Mouse (Mus musculus) megakaryocyte, embryonic 14.5 days (primary cell): Measurements from ENCODE around the gene Trmt1.

ENCODE experiments used
- FLI1 ChIP-seq: IDR thresholded peaks from 2 replicates; pipeline ENCODE4 v1.6.1; 2012; ENCODE audit warnings: low read length, inconsistent platforms, mixed read lengths
- GATA1 ChIP-seq: IDR thresholded peaks from 3 replicates; pipeline ENCODE4 v1.6.1; 2012; ENCODE audit warnings: mixed read lengths, low read length, inconsistent platforms, borderline replicate concordance

- TF ChIP-seq GATA1, result no peak
- TF ChIP-seq FLI1, result no peak
Observed at GRCm38 (mm10) chr8:84686191-84687002, at the start of gene Trmt1.
